Mouse (Mus musculus) retina, postnatal 1 day (tissue): ENCODE data around the gene Ogfrl1.

ENCODE experiments used
- DNase-seq: peaks from one replicate; pipeline ENCODE4 v3.0.0-alpha.2; 2012

Gene Ogfrl1

GRCm38 (mm10) chr1:23345633-23346032 is 51.9 kb downstream of the Ogfrl1 start:
- DNase-seq: no peak

- DNase-seq: peak; percentile 18
Measured at GRCm38 (mm10) chr1:23342864-23343263, 54.7 kb downstream of the Ogfrl1 start.

- DNase-seq: peak; percentile 16
Measured at GRCm38 (mm10) chr1:23342224-23342623, 55.3 kb downstream of the Ogfrl1 start.

- no peak for DNase-seq
Measured at GRCm38 (mm10) chr1:23335726-23336363, 61.7 kb downstream of the Ogfrl1 start.

GRCm38 (mm10) chr1:23335050-23335449 is 62.5 kb downstream of the Ogfrl1 start:
- no peak for DNase-seq

GRCm38 (mm10) chr1:23332192-23332591 is 65.4 kb downstream of the Ogfrl1 start:
- no peak for DNase-seq

GRCm38 (mm10) chr1:23325160-23325559 is 72.4 kb downstream of the Ogfrl1 start:
- no peak for DNase-seq

GRCm38 (mm10) chr1:23324226-23324625 is 73.3 kb downstream of the Ogfrl1 start:
- peak; percentile 63 for DNase-seq

- DNase-seq: no peak
Measured at GRCm38 (mm10) chr1:23323286-23323685, 74.3 kb downstream of the Ogfrl1 start.

GRCm38 (mm10) chr1:23322208-23322607 is 75.4 kb downstream of the Ogfrl1 start:
- DNase-seq: no peak

- peak; percentile 19 for DNase-seq
Measured at GRCm38 (mm10) chr1:23321331-23321851, 76.2 kb downstream of the Ogfrl1 start.

- DNase-seq: no peak
Measured at GRCm38 (mm10) chr1:23320591-23321195, 76.9 kb downstream of the Ogfrl1 start.
